Mouse (Mus musculus) liver, embryonic 12.5 days (tissue): ENCODE results near the gene Ptges3. TPM values are rescaled to one million over a fixed set of nuclear protein-coding genes. Genes with fewer than 3 reads are reported as not detected.
"Not testable (repeated sequence)": the region's sequence is repeated elsewhere in the genome, so short reads cannot be mapped to it uniquely, and the experiment has no call there.

Experiments
- ATAC-seq: fragments of 200-750 bp; cut with Nextera tagmentation; 2 replicates; pipeline ENCODE4 v1.8.0; 2017; ENCODE audit warnings: moderate number of reproducible peaks, mild to moderate bottlenecking, moderate library complexity
- H3K27ac ChIP-seq: fragments of 300-500 bp; sonication (generic); 2 replicates; pipeline ENCODE4 v1.5.1; 2016; ENCODE audit warnings: mild to moderate bottlenecking
- H3K27me3 ChIP-seq: fragments of 300-500 bp; sonication (generic); replicated peaks from 2 replicates; pipeline ENCODE4 v1.6.1; 2016; ENCODE audit warnings: mild to moderate bottlenecking, moderate library complexity
- H3K36me3 ChIP-seq: fragments of 300-500 bp; sonication (generic); 2 replicates; pipeline ENCODE4 v1.6.1; 2016; ENCODE audit warnings: mild to moderate bottlenecking, moderate library complexity
- H3K4me1 ChIP-seq: fragments of 300-500 bp; sonication (generic); 2 replicates; pipeline ENCODE4 v1.6.1; 2016
- H3K4me2 ChIP-seq: fragments of 300-500 bp; sonication (generic); 2 replicates; pipeline ENCODE4 v1.6.1; 2016; ENCODE audit warnings: mild to moderate bottlenecking, moderate library complexity
- H3K4me3 ChIP-seq: fragments of 300-500 bp; sonication (generic); 2 replicates; pipeline ENCODE4 v1.5.1; 2016; ENCODE audit warnings: mild to moderate bottlenecking, moderate library complexity
- H3K9ac ChIP-seq: fragments of 300-500 bp; sonication (generic); 2 replicates; pipeline ENCODE4 v1.6.1; 2016; ENCODE audit warnings: mild to moderate bottlenecking, moderate library complexity
- H3K9me3 ChIP-seq: fragments of 300-500 bp; sonication (generic); replicated peaks from 2 replicates; pipeline ENCODE4 v1.6.1; 2016; ENCODE audit warnings: mild to moderate bottlenecking, moderate library complexity
- WGBS: fragments of 180-500 bp; shearing (Covaris S2); methylation state at CpG from one replicate; pipeline ENCODE4 v1.1.7; 2016; ENCODE audit not compliant: insufficient replicate concordance; 5-methylcytosine and 5-hydroxymethylcytosine counted together
- polyA plus RNA-seq: library from polyadenylated mRNA; unstranded; fragments of >200 nt; fragmentation: Nextera tagmentation; extraction: Ambion mirVana; gene quantifications from 2 replicates; pipeline ENCODE4 v1.2.1, GENCODE M21; 2016

The Ptges3 gene
- polyA plus RNA-seq, 1 experiment from 2014 or later, result 407 TPM

DNA sequence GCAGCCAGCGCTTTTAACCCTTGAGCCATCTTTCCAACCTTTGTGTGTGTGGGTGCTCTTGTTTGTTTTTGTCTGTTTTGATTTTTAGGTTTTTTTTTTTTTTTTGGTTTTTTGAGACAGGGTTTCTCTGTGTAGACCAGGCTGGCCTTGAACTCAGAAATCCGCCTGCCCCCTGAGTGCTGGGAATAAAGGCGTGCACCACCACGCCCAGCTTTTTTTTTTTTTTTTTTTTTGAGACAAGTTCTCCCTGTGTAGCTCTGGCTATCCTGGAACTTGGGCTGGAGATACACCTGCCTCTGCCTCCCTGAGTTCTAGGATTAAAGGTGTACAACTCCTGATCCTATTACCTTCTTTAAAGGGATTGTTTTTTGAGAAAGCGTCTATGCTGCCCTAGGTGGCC is 2.4 kb downstream of the Ptges3 start:
- H3K4me2 ChIP-seq, result peak overlapping the region; percentile 96
- H3K27me3 ChIP-seq, result no peaks in the 10 kb centered on the region
- H3K4me1 ChIP-seq, result peaks cover 60% of the 10 kb centered on the region
- H3K9ac ChIP-seq, result peak overlapping the region; percentile 96
- ATAC-seq, result no peak
- 43% methylated on average over 5 of the region's 5 CpGs for WGBS
- H3K27ac ChIP-seq, result peak overlapping the region; percentile 99
- no peaks in the 10 kb centered on the region for H3K9me3 ChIP-seq
- peak overlapping the region; percentile 84 for H3K4me3 ChIP-seq
- H3K36me3 ChIP-seq, result peaks cover 48% of the 10 kb centered on the region

DNA sequence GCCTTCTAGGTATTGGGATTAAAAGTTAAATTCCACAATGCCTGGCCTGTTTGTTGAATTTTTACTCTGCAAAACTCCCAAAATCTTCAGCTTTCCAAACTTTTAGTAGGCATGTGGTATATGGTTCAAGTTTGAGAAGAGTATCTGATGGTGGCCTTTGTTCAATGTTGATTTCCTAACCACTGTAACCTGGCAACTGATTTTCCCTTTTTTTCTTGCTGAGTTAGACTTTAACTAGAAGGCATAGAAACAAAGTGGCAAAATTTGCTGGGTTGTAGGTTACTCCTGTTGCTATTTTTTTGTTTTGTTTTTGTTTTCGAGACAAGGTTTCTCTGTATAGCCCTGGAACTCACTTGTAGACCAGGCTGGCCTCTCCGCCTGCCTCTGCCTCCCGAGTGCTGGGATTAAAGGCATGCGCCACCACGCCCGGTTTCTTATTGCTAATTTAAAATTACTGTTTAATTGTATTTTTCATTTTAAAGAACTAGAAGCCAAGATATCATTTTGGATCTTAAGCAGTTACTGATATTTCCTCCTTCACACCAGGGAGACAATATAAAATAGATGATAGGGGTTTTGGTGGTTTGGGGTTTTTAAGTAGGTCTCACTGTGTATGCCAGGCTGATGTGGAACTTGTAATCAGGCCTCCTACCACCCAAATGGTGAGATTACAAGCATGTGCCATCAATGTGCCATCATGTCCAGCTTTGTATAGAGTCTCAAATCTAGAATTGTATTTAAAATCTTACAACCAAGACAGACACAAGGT is 3.7 kb downstream of the Ptges3 start:
- Histone ChIP-seq H3K36me3 (peaks cover 59% of the 10 kb centered on the region), H3K9ac (peak overlapping the region; percentile 7; the same call in 1 of the 2 replicates), H3K4me1 (peaks cover 69% of the 10 kb centered on the region), H3K4me3 (peak overlapping the region; percentile 7; the same call in 1 of the 2 replicates), H3K4me2 (peak overlapping the region; percentile 96), H3K9me3 (no peaks in the 10 kb centered on the region), H3K27ac (peak overlapping the region; percentile 7; the same call in 1 of the 2 replicates), H3K27me3 (no peaks in the 10 kb centered on the region)
- no peak for ATAC-seq
- WGBS, result 78% methylated on average over 6 of the region's 6 CpGs

DNA sequence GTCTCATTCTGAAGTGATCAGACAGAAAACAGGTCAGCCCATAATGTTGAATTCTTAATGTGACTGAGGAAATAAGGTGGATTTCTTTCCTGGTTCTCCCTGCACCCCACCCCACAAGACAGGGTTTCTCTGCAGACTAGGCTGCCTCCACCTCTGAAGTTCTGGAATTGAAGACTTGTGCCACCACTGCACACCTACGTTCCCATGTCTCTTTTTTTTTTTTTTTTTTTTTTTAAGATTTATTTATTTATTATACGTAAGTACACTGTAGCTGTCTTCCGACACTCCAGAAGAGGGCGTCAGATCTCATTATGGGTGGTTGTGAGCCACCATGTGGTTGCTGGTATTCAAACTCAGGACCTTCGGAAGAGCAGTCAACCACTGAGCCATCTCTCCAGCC is 7.3 kb downstream of the Ptges3 start:
- Histone ChIP-seq H3K27ac (no peak overlapping the region), H3K4me2 (no peak overlapping the region), H3K4me3 (no peak overlapping the region), H3K4me1 (peaks cover 73% of the 10 kb centered on the region), H3K9ac (no peak overlapping the region), H3K27me3 (no peaks in the 10 kb centered on the region), H3K9me3 (0 out of 2 replicates have a peak, but pooled peaks cover 6% of the 10 kb centered on the region), H3K36me3 (peaks cover 87% of the 10 kb centered on the region)
- ATAC-seq, result no peak
- 81% methylated on average over 5 of the region's 5 CpGs for WGBS

DNA sequence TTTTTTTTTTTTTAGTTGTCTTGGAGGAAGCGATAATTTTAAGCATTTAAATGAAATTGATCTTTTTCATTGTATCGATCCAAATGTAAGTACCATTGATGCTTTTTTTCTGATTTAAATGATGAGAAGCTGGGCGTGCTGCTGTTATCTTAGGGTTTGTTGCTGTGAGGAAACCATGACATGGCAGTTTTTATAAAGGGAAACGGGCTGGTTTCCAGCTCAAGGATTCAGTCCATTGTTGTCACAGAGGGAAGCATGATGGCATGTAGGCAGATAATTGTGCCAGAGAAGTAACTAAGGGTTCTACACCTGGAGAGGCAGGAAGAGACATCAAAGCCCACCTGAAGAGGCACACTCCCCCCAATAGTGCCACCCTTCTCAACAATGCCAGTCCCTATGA is 10.4 kb downstream of the Ptges3 start:
- peak; percentile 65; the same call in 1 of the 2 replicates for ATAC-seq
- no peaks in the 10 kb centered on the region for H3K27me3 ChIP-seq
- H3K4me2 ChIP-seq, result no peak overlapping the region
- peaks cover 43% of the 10 kb centered on the region for H3K4me1 ChIP-seq
- 0 out of 2 replicates have a peak, but pooled peaks cover 6% of the 10 kb centered on the region for H3K9me3 ChIP-seq
- H3K9ac ChIP-seq, result no peak overlapping the region
- 60% methylated on average over 4 of the region's 4 CpGs for WGBS
- H3K4me3 ChIP-seq, result no peak overlapping the region
- peak overlapping the region; percentile 71 for H3K27ac ChIP-seq
- peaks cover 93% of the 10 kb centered on the region for H3K36me3 ChIP-seq

DNA sequence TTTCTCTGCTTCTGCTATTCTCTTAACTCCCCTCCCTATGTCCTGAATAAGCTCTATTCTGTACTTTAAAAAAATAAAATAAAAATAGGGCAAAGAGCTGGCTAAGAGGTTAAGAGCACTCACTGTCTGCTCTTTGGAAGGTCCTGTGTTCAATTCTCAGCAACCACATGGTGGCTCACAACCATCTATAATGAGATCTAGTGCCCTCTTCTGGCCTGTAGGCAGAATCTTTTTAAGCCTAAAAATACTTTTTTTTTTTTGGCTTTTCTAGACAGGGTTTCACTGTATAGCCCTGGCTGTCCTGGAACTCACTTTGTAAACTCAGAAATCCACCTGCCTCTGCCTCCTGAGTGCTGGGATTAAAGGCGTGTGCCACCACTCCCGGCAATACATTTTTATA is 11.7 kb downstream of the Ptges3 start:
- H3K4me3 ChIP-seq, ATAC-seq, H3K27me3 ChIP-seq, H3K9me3 ChIP-seq, H3K27ac ChIP-seq, H3K4me2 ChIP-seq, H3K9ac ChIP-seq: not testable (repeated sequence)
- Histone ChIP-seq H3K4me1 (peaks cover 32% of the 10 kb centered on the region), H3K36me3 (peaks cover 93% of the 10 kb centered on the region)
- 91% methylated on average over 2 of the region's 2 CpGs for WGBS

DNA sequence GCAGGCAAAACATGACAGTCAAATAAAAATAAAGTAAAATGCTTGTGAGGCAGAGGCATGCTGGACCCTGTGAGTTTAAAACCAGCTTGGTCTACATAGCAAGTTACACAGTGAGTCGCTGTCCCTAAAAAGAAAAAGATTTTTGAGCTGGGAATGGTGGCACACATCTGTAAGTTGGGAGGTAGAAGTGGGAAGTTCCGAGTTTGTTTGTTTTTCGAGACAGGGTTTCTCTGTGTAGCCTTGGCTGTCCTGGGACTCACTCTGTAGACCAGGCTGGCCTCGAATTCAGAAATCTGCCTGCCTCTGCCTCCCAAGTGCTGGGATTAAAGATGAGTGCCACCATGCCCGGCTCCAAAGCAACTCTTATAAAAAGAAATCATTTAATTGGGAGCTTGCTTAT is 19.5 kb downstream of the Ptges3 start:
- Histone ChIP-seq H3K27ac (peak overlapping the region; percentile 14; the same call in 1 of the 2 replicates), H3K4me1 (peaks cover 11% of the 10 kb centered on the region), H3K36me3 (peaks cover 42% of the 10 kb centered on the region)
- not testable (repeated sequence) for H3K9ac ChIP-seq, H3K27me3 ChIP-seq, H3K4me3 ChIP-seq, H3K4me2 ChIP-seq, H3K9me3 ChIP-seq, ATAC-seq
- 72% methylated on average over 5 of the region's 5 CpGs for WGBS

DNA sequence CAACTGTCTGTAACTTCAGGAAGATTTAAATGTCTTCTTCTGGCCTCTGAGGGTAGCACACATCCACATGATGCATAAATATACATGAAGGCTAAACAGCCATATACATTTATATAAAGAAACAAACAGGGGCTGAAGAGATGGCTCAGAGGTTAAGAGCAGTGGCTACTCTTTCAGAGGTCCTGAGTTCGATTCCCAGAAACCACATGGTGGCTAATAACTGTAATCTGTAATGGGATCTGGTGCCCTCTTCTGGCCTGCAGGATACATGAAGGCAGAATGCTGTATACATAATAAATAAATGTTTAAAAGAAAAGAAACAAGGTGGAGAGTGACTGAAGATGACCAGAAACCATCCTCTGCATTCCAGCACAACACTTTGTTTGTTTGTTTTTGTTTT is 21.7 kb downstream of the Ptges3 start:
- WGBS, result 61% methylated on average over 1 of the region's 1 CpGs
- Histone ChIP-seq H3K4me1 (peaks cover 25% of the 10 kb centered on the region), H3K4me2 (no peak overlapping the region), H3K9me3 (no peaks in the 10 kb centered on the region), H3K9ac (no peak overlapping the region), H3K4me3 (no peak overlapping the region), H3K27me3 (no peaks in the 10 kb centered on the region), H3K27ac (no peak overlapping the region), H3K36me3 (peaks cover 34% of the 10 kb centered on the region)
- ATAC-seq, result no peak

DNA sequence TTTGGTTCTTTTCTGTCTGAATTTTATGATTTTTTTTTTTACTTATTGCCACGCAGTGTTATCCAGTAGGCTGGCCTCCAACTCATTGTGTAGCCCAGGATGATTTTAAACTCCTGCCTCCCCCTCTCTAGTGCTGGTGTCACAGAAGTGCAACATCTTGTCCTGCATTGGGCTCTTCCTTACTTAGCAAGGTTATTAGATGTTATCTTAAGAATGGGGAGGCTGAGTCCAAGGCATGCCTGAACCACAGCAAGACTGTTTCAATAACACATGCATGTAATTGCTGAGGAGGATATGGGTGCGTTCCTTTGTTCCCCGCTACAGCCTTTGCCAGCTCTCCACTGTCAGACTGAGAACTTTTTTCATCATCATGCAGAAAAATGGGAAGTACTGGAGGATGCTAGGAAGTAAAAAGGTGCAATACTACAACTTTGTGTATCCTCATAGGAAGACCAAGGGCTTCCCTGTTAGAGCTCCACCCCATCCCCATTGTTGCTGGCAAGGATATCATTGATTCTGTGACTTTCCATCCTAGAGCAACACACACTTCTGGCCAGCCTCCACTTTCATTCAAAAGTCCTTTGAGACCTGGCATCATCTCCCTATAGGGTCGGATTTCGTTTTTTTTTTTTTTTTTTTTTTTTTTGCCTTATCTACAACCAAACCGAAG is 23.2 kb downstream of the Ptges3 start:
- no peaks in the 10 kb centered on the region for H3K27me3 ChIP-seq
- H3K27ac ChIP-seq, result peak overlapping the region; percentile 82
- 31% methylated on average over 6 of the region's 6 CpGs for WGBS
- H3K4me1 ChIP-seq, result peaks cover 38% of the 10 kb centered on the region
- no peaks in the 10 kb centered on the region for H3K9me3 ChIP-seq
- H3K9ac ChIP-seq, result peak overlapping the region; percentile 75
- H3K36me3 ChIP-seq, result peaks cover 42% of the 10 kb centered on the region
- peak overlapping the region; percentile 87 for H3K4me2 ChIP-seq
- ATAC-seq, result no peak
- peak overlapping the region; percentile 89 for H3K4me3 ChIP-seq

DNA sequence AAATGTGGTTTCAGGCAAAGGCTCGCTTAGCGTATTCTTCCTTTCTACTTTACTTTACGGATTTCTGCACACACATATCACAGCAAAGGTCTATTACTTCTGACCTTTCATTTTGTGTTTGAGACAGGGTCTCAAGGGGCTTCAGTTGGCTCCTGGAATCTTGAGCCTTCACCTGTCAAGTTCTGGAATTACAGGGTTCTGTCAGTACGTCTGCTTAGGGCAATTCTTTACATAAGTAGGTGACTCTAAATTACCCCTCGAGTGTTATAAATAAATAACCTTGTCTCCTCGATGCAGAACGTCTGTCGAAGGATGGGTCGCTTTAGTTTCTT is 23.7 kb downstream of the Ptges3 start:
- H3K27me3 ChIP-seq, result no peaks in the 10 kb centered on the region
- ATAC-seq, result no peak
- WGBS, result 3% methylated on average over 9 of the region's 9 CpGs
- peak overlapping the region; percentile 75 for H3K9ac ChIP-seq
- peaks cover 41% of the 10 kb centered on the region for H3K4me1 ChIP-seq
- peak overlapping the region; percentile 89 for H3K4me3 ChIP-seq
- H3K4me2 ChIP-seq, result peak overlapping the region; percentile 87
- H3K36me3 ChIP-seq, result peaks cover 42% of the 10 kb centered on the region
- no peaks in the 10 kb centered on the region for H3K9me3 ChIP-seq
- peak overlapping the region; percentile 82 for H3K27ac ChIP-seq

DNA sequence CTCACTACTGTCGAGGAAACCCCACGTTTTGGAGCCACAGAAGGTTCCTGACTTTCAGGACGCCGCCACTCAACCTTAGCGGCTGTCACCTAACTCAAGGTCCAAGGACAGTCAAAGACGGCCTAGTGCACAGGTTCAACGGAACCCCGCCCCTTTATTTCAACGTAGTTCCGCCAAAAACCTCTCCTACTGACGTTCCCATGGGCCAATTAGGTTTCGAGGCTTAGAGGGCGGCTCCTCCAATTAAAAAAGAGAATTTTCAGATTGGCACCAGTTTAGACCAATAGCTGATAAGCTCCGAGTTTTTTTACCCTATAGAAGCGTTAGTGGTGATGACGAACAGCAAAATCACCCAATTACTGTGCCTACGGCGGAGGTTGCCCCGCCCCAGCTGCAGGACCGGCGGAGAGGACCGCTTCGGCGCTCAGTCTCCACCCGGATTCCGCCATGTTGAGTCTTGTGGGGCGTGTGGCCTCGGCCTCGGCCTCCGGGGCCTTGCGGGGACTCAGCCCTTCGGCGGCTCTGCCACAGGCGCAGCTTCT is 24.2 kb downstream of the Ptges3 start, which contains the start of gene Atp5b:
Atp5b (plus strand) TSS at position 394 of the 542 bp plus-strand sequence.
- ATAC-seq, result peak; percentile 97
- peak within 1 kb of the TSS; percentile 88 for H3K27ac ChIP-seq
- no peaks in the 10 kb centered on the region for H3K27me3 ChIP-seq
- peak within 1 kb of the TSS; percentile 87 for H3K4me2 ChIP-seq
- H3K9me3 ChIP-seq, result no peaks in the 10 kb centered on the region
- under 1% methylated on average over 34 of the region's 34 CpGs for WGBS
- peaks cover 42% of the 10 kb centered on the region for H3K36me3 ChIP-seq
- peak within 1 kb of the TSS; percentile 94 for H3K9ac ChIP-seq
- peaks cover 46% of the 10 kb centered on the region for H3K4me1 ChIP-seq
- H3K4me3 ChIP-seq, result peak within 1 kb of the TSS; percentile 89

DNA sequence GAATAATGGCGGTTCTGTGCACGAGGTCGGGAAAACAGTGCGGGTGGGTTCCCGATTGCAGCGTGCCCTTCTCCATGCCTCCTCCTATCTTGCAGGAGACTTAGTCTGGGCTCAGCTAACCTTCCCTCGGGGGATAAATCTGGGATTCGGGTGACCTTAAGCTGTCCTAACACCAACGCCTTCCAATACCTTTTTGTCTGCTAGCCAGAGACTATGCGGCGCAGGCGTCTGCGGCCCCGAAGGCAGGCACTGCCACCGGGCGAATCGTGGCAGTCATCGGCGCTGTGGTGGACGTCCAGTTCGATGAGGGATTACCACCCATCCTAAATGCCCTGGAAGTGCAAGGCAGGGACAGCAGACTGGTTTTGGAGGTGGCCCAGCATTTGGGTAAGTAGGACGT is 24.9 kb downstream of the Ptges3 start:
- H3K9me3 ChIP-seq, result no peaks in the 10 kb centered on the region
- H3K9ac ChIP-seq, result peak overlapping the region; percentile 94
- peaks cover 47% of the 10 kb centered on the region for H3K36me3 ChIP-seq
- under 1% methylated on average over 22 of the region's 22 CpGs for WGBS
- peak overlapping the region; percentile 87 for H3K4me2 ChIP-seq
- peaks cover 52% of the 10 kb centered on the region for H3K4me1 ChIP-seq
- H3K27me3 ChIP-seq, result no peaks in the 10 kb centered on the region
- peak overlapping the region; percentile 89 for H3K4me3 ChIP-seq
- H3K27ac ChIP-seq, result peak overlapping the region; percentile 88
- no peak for ATAC-seq

DNA sequence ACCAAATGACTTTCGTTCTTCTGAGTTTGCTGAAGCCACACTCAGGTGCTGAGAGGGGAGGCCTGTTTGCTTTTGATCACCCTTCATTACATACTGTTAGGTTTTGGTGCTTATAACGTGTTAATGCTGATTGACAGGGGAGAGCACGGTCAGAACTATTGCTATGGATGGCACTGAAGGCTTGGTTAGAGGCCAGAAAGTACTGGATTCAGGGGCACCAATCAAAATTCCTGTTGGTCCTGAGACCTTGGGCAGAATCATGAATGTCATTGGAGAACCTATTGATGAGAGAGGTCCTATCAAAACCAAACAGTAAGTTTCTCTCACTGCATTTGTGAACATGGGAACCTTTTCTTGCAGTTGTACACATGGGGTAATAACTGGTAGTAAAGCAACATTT is 25.4 kb downstream of the Ptges3 start:
- WGBS, result 4% methylated on average over 3 of the region's 3 CpGs
- Histone ChIP-seq H3K4me2 (peak overlapping the region; percentile 87), H3K27ac (peak overlapping the region; percentile 88), H3K27me3 (no peaks in the 10 kb centered on the region), H3K9ac (peak overlapping the region; percentile 94), H3K4me3 (peak overlapping the region; percentile 89), H3K36me3 (peaks cover 51% of the 10 kb centered on the region), H3K4me1 (peaks cover 56% of the 10 kb centered on the region), H3K9me3 (no peaks in the 10 kb centered on the region)
- ATAC-seq, result no peak
